Mouse (Mus musculus) hindbrain, postnatal 0 days (tissue): ENCODE data around the gene Gm20425. TPM values are rescaled to one million over a fixed set of nuclear protein-coding genes. Genes with fewer than 3 reads are reported as not detected.

ENCODE experiments used
- ATAC-seq: fragments of 200-750 bp; cut with Nextera tagmentation; 2 replicates; pipeline ENCODE4 v1.8.0; 2017; ENCODE audit warnings: mild to moderate bottlenecking, moderate TSS enrichment, moderate library complexity
- DNase-seq: peaks from one replicate; pipeline ENCODE4 v3.0.0-alpha.2; 2015; ENCODE audit warnings: low spot score
- H3K27ac ChIP-seq: fragments of 300-500 bp; sonication (generic); 2 replicates; pipeline ENCODE4 v1.5.1; 2014; ENCODE audit warnings: mild to moderate bottlenecking
- H3K27me3 ChIP-seq: fragments of 300-500 bp; sonication (generic); 2 replicates; pipeline ENCODE4 v1.6.1; 2014; ENCODE audit warnings: low read length, mixed read lengths; ENCODE audit not compliant: insufficient read depth
- H3K36me3 ChIP-seq: fragments of 300-500 bp; sonication (generic); 2 replicates; pipeline ENCODE4 v1.6.1; 2014; ENCODE audit warnings: low read length, mixed read lengths; ENCODE audit not compliant: insufficient read depth
- H3K4me1 ChIP-seq: fragments of 300-500 bp; sonication (generic); 2 replicates; pipeline ENCODE4 v1.6.1; 2014; ENCODE audit warnings: antibody characterized with exemption, low read length, mixed read lengths; ENCODE audit not compliant: insufficient read depth
- H3K4me2 ChIP-seq: fragments of 300-500 bp; sonication (generic); 2 replicates; pipeline ENCODE4 v1.6.1; 2014; ENCODE audit warnings: low read depth, mild to moderate bottlenecking, low read length, moderate library complexity, mixed read lengths
- H3K4me3 ChIP-seq: fragments of 300-500 bp; sonication (generic); 2 replicates; pipeline ENCODE4 v1.5.1; 2014; ENCODE audit warnings: low read length
- H3K9ac ChIP-seq: fragments of 300-500 bp; sonication (generic); replicated peaks from 2 replicates; pipeline ENCODE4 v1.6.1; 2014; ENCODE audit warnings: mild to moderate bottlenecking, low read length, moderate library complexity, mixed read lengths
- H3K9me3 ChIP-seq: fragments of 300-500 bp; sonication (generic); 2 replicates; pipeline ENCODE4 v1.6.1; 2016; ENCODE audit warnings: low read length, mixed read lengths
- CTCF ChIP-seq: IDR thresholded peaks from 2 replicates; pipeline ENCODE4 v1.5.1; 2016; ENCODE audit warnings: antibody characterized with exemption, control low read depth, low read depth
- WGBS: fragments of 180-500 bp; shearing (Covaris S2); extraction: QIAGEN DNeasy Blood & Tissue Kit; methylation state at CpG from one replicate; pipeline ENCODE4 v1.1.7; 2014; 5-methylcytosine and 5-hydroxymethylcytosine counted together
- polyA plus RNA-seq: library from polyadenylated mRNA; unstranded; fragments of >200 nt; fragmentation: Nextera tagmentation; extraction: Ambion mirVana; gene quantifications from 2 replicates; pipeline ENCODE4 v1.2.1, GENCODE M21; 2015
- total RNA-seq: library from RNA; depleted of rRNA; stranded (reverse); fragments of >200 nt; gene quantifications from 2 replicates; pipeline ENCODE4 v1.2.3, GENCODE M21; 2014; rRNA removed

The Gm20425 gene
- total RNA-seq: 0.99 and 3.7 TPM in 2 replicates
- 3.3 and 5.2 TPM in 2 replicates for polyA plus RNA-seq

DNA sequence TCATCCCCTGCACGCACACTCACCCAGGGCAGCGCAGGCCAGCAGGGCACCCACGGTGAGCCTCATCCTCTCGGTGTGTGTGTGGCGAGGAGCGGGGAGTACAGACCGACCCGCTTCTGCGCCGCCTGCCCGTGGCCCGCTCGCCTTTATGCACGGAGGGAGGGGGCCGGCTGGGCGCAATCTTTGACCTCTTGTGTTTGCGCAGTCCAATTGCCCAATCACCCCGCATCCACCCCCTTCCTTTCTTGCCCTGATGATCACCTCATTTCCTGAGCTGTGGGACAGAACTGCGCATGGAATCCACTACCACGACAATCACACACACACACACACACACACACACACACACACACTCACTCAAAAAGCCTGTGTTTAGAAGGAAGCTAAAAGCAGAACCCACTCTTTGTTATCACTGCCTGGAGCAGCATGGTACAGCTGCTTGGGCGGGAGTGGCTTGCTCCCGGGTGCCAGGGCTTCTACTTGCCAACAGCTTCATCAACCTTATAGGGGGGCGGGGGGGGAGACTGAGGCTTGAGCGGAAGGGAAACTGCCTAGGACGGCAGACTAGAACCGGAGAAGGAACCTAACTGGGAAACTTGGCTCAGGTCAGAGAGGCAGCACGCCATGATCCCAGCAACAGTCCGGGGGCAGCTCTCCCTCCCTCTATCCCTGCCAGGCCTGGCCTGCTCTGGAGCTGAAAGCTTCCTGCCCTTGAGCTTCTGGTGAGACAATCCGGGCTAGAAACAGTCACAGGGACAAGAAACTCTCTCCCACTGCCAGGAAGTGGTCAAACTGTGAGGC lies at the start of gene Gm20425, which contains the start of gene Trf:
Gene Gm20425, minus strand, starts transcription at position 157 of the 801 bp plus-strand sequence.
Gene Trf, minus strand, starts transcription at position 294 of the 801 bp plus-strand sequence.
- no peaks in the 10 kb centered on the region for H3K36me3 ChIP-seq
- ATAC-seq: peak; percentile 85
- H3K27me3 ChIP-seq: no peaks in the 10 kb centered on the region
- H3K27ac ChIP-seq: peak within 1 kb of the TSS; percentile 76; the same call in 1 of the 2 replicates
- TF ChIP-seq CTCF: no peak
- H3K4me2 ChIP-seq: peak within 1 kb of the TSS; percentile 41
- peaks cover 6% of the 10 kb centered on the region; the same call in 1 of the 2 replicates for H3K4me1 ChIP-seq
- WGBS: 43% methylated on average over 29 of the region's 29 CpGs
- peak within 1 kb of the TSS; percentile 37 for H3K9ac ChIP-seq
- H3K9me3 ChIP-seq: no peaks in the 10 kb centered on the region
- peak within 1 kb of the TSS; percentile 15 for H3K4me3 ChIP-seq
- peak; percentile 54 for DNase-seq

DNA sequence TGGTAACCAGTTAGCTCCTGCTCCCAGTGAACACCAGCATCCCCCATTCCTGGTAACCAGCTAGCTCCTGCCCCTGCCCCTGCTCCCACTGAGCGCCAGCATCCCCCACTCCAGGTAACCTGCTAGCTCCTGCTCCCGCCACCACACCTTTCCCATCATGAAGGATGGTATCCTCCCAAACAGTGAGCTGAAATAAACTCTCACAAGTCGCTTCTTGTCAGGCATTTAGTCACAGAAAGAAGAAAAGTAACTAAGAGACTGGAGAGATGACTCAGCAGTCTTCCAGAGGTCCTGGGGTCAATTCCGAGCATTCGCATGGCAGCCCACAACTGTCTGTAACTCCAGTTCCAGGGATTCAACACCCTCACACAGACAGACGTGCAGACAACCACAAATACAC lies 46.8 kb upstream of the Gm20425 start:
- Histone ChIP-seq H3K4me1 (no peaks in the 10 kb centered on the region), H3K4me2 (no peak overlapping the region), H3K9me3 (no peaks in the 10 kb centered on the region), H3K27me3 (no peaks in the 10 kb centered on the region), H3K4me3 (no peak overlapping the region), H3K36me3 (no peaks in the 10 kb centered on the region), H3K27ac (no peak overlapping the region), H3K9ac (no peak overlapping the region)
- ATAC-seq (no peak), DNase-seq (no peak)
- WGBS: 89% methylated on average over 6 of the region's 6 CpGs
- TF ChIP-seq CTCF: no peak

DNA sequence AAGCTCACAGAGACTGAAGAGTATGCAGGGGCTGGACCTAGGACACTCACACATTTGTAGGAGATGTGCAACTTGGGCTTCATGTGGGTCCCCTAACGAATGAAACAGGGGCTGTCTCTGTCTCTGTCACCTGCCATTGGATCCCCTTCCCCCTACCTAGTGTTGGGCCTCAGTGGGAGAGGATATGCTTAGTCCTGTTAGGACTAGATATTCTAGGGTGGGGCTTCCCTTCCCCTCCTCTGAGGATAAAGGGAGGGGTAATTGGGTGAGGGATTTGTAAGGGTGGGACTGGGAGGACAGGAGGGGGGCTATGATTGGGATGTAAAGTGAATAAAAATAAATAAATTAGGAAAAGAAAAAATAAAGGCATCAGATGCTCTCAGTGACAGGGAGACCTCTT lies 45.6 kb upstream of the Gm20425 start:
- DNase-seq: no peak

DNA sequence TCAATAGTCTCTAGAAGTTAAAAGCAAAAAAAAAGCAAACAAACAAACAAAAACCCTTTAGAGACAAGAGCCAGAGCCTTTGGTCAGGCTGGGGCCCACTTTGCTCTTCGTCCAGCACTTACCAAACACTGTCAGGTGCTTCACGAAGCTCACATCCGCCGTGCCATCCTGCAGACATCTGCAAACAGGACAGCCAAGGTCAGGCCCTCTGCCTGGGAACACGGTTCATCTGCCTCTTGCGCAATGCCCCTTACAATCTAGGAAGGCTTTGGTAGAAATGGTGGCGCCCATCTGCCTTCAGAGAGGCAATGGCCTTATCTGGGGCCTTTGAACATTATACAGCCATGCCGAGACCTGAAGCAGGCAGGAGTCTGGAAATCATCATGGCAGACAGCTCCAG lies 44.7 kb upstream of the Gm20425 start:
- no peak for TF ChIP-seq CTCF
- no peak overlapping the region for H3K27ac ChIP-seq
- 90% methylated on average over 8 of the region's 8 CpGs for WGBS
- ATAC-seq: no peak
- no peaks in the 10 kb centered on the region for H3K27me3 ChIP-seq
- H3K36me3 ChIP-seq: no peaks in the 10 kb centered on the region
- H3K9me3 ChIP-seq: no peaks in the 10 kb centered on the region
- H3K9ac ChIP-seq: no peak overlapping the region
- DNase-seq: no peak
- no peak overlapping the region for H3K4me2 ChIP-seq
- no peaks in the 10 kb centered on the region for H3K4me1 ChIP-seq
- no peak overlapping the region for H3K4me3 ChIP-seq

More for the DNA sequence above, 45.6 kb upstream of the Gm20425 start:
- Histone ChIP-seq H3K9ac (no peak overlapping the region), H3K9me3 (no peaks in the 10 kb centered on the region), H3K27ac (no peak overlapping the region), H3K36me3 (no peaks in the 10 kb centered on the region), H3K4me3 (no peak overlapping the region), H3K4me2 (no peak overlapping the region), H3K27me3 (no peaks in the 10 kb centered on the region), H3K4me1 (no peaks in the 10 kb centered on the region)
- ATAC-seq: no peak
- 60% methylated on average over 1 of the region's 1 CpGs for WGBS
- no peak for TF ChIP-seq CTCF

DNA sequence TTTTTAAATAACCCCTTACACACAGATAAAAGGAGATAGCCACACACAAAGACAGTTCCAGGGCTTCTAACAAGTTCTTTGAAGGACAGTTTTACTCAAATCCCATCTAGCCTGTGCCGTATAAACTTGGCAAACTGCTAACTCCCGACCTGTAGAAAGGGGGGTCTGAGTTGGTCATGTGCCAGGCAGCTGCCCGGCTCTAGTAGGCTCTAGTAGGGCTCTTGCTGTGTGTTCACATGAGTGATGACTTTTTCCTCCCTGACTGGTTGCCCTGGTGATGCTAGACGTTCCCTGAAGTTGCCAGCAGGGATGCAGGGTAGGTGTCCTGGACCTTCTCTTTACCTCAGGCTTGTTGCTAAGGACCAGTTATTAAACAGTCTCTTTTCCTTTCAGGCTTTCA lies 41.0 kb upstream of the Gm20425 start:
- Histone ChIP-seq H3K4me1 (no peaks in the 10 kb centered on the region), H3K4me2 (no peak overlapping the region), H3K27me3 (no peaks in the 10 kb centered on the region), H3K9me3 (no peaks in the 10 kb centered on the region), H3K27ac (no peak overlapping the region), H3K9ac (no peak overlapping the region), H3K36me3 (no peaks in the 10 kb centered on the region), H3K4me3 (no peak overlapping the region)
- no peak for TF ChIP-seq CTCF
- WGBS: 7% methylated on average over 4 of the region's 4 CpGs
- ATAC-seq: 0 out of 2 replicates have a peak, but pooled peaks have one; percentile 45
- peak; percentile 51 for DNase-seq

DNA sequence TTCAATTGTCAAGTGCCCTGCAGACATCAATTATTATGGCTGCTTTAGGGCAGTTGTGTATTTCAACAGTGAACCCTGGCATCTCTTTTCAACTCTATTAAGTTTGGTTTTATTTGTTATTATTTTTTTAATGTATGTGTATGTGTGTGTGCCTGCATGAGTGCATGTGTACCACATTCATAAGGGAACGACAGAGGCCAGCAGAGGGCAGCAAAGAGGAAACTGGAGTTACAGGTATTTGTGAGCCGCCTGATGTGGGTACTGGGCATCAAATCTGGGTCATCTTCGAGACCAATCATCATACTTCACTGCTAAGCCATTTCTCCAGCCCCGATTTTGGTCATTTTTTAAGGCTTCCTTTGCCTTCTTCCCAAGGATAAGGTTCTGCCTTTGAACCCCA lies 35.7 kb upstream of the Gm20425 start:
- Histone ChIP-seq H3K4me1 (no peaks in the 10 kb centered on the region), H3K9ac (no peak overlapping the region), H3K27ac (no peak overlapping the region), H3K9me3 (no peaks in the 10 kb centered on the region), H3K4me2 (no peak overlapping the region), H3K36me3 (no peaks in the 10 kb centered on the region), H3K27me3 (no peaks in the 10 kb centered on the region), H3K4me3 (no peak overlapping the region)
- TF ChIP-seq CTCF: no peak
- ATAC-seq: no peak
- DNase-seq: no peak
- 93% methylated on average over 4 of the region's 4 CpGs for WGBS

DNA sequence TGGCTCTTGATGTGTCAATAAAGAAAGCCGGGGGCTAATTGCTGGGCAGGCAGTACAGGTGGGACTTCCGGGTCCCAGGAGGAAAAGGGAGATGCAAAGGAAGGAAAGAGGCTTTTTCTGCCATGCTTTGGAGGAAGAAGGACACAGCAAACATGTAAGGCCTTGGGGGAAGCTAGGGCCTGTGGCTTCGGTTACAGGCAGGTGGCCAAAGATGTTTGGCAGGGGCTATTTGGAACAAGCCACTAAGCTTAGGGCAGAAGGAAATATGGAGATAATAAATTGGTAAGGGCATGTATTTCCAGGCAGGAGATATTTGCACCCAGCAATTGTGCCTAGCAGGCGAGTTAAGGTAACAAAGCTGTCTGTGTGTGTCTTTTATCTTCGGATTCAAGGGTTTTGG lies 22.8 kb upstream of the Gm20425 start:
- no peak overlapping the region for H3K9ac ChIP-seq
- H3K27me3 ChIP-seq: no peaks in the 10 kb centered on the region
- H3K9me3 ChIP-seq: no peaks in the 10 kb centered on the region
- H3K4me1 ChIP-seq: no peaks in the 10 kb centered on the region
- no peak for ATAC-seq
- H3K36me3 ChIP-seq: no peaks in the 10 kb centered on the region
- no peak overlapping the region for H3K4me2 ChIP-seq
- H3K4me3 ChIP-seq: no peak overlapping the region
- peak; percentile 25 for DNase-seq
- no peak overlapping the region for H3K27ac ChIP-seq
- 67% methylated on average over 5 of the region's 5 CpGs for WGBS
- no peak for TF ChIP-seq CTCF
